Mouse (Mus musculus) layer of hippocampus, postnatal 10 days (tissue): Measurements from ENCODE around the gene Rab1a. TPM values are rescaled to one million over a fixed set of nuclear protein-coding genes. Genes with fewer than 3 reads are reported as not detected.
"Not testable (repeated sequence)": the region's sequence is repeated elsewhere in the genome, so short reads cannot be mapped to it uniquely, and the experiment has no call there.

Experiments used
- DNase-seq, 2 experiments: peaks; one replicate each; pipeline ENCODE4 v3.0.0; 2021; ENCODE audit warnings: low spot score in 2 of 2
- total RNA-seq, 2 experiments: library from RNA; stranded (reverse); gene quantifications; 2 replicates each; pipeline ENCODE4 v1.2.3; 2021

Rab1a gene
- total RNA-seq, 2 experiments from 2014 or later: 190 to 198 TPM

- no peak for DNase-seq
Observed at GRCm38 (mm10) chr11:20216415-20216814, 15.2 kb downstream of the Rab1a start.

GRCm38 (mm10) chr11:20217227-20217626 lies 16.0 kb downstream of the Rab1a start:
- DNase-seq: no peak

GRCm38 (mm10) chr11:20221671-20222070 lies 20.4 kb downstream of the Rab1a start:
- DNase-seq: not testable (repeated sequence)

- DNase-seq: no peak
Observed at GRCm38 (mm10) chr11:20224196-20224595, 23.0 kb downstream of the Rab1a start.

GRCm38 (mm10) chr11:20225938-20226337 lies 24.7 kb downstream of the Rab1a start:
- no peak for DNase-seq

GRCm38 (mm10) chr11:20228666-20229065 lies 27.4 kb downstream of the Rab1a start:
- DNase-seq: no peak

GRCm38 (mm10) chr11:20229311-20229710 lies 28.1 kb downstream of the Rab1a start:
- no peak for DNase-seq

GRCm38 (mm10) chr11:20230286-20230685 lies 29.1 kb downstream of the Rab1a start:
- DNase-seq: no peak

- no peak for DNase-seq
Observed at GRCm38 (mm10) chr11:20231128-20231878, 30.1 kb downstream of the Rab1a start.

GRCm38 (mm10) chr11:20232016-20232755 lies 31.0 kb downstream of the Rab1a start:
- DNase-seq: no peak

GRCm38 (mm10) chr11:20234233-20234632 lies 33.0 kb downstream of the Rab1a start:
- DNase-seq: no peak

- DNase-seq: no peak
Observed at GRCm38 (mm10) chr11:20237018-20237417, 35.8 kb downstream of the Rab1a start.

- no peak for DNase-seq
Observed at GRCm38 (mm10) chr11:20237976-20238375, 36.7 kb downstream of the Rab1a start.

- DNase-seq: no peak
Observed at GRCm38 (mm10) chr11:20239279-20239861, 38.1 kb downstream of the Rab1a start.

GRCm38 (mm10) chr11:20240331-20240730 lies 39.1 kb downstream of the Rab1a start:
- no peak for DNase-seq

GRCm38 (mm10) chr11:20241311-20241710 lies 40.1 kb downstream of the Rab1a start:
- no peak for DNase-seq

GRCm38 (mm10) chr11:20242366-20243056 lies 41.3 kb downstream of the Rab1a start:
- no peak for DNase-seq

- no peak for DNase-seq
Observed at GRCm38 (mm10) chr11:20243214-20243913, 42.1 kb downstream of the Rab1a start.

- DNase-seq: no peak
Observed at GRCm38 (mm10) chr11:20244336-20245290, 43.4 kb downstream of the Rab1a start.

- DNase-seq: no peak
Observed at GRCm38 (mm10) chr11:20245316-20245715, 44.1 kb downstream of the Rab1a start.
